Mouse (Mus musculus) heart, postnatal 0 days (tissue): ENCODE measurements around the gene Plpp3. TPM values are rescaled to one million over a fixed set of nuclear protein-coding genes. Genes with fewer than 3 reads are reported as not detected.

Source experiments
- ATAC-seq: fragments of 200-750 bp; cut with Nextera tagmentation; 2 replicates; pipeline ENCODE4 v1.8.0; 2017; ENCODE audit warnings: low read depth, moderate number of reproducible peaks, moderate library complexity; ENCODE audit not compliant: insufficient read depth
- DNase-seq: peaks from one replicate; pipeline ENCODE4 v3.0.0-alpha.2; 2016; ENCODE audit warnings: low spot score
- H3K27ac ChIP-seq: fragments of 300-500 bp; sonication (generic); 2 replicates; pipeline ENCODE4 v1.5.1; 2014; ENCODE audit warnings: low read depth, mild to moderate bottlenecking
- H3K27me3 ChIP-seq: fragments of 300-500 bp; sonication (generic); 2 replicates; pipeline ENCODE4 v1.6.1; 2014; ENCODE audit warnings: low read length, mixed read lengths; ENCODE audit not compliant: control insufficient read depth, insufficient read depth
- H3K36me3 ChIP-seq: fragments of 300-500 bp; sonication (generic); replicated peaks from 2 replicates; pipeline ENCODE4 v1.6.1; 2014; ENCODE audit warnings: low read length, mixed read lengths; ENCODE audit not compliant: control insufficient read depth, insufficient read depth
- H3K4me1 ChIP-seq: fragments of 300-500 bp; sonication (generic); 2 replicates; pipeline ENCODE4 v1.6.1; 2014; ENCODE audit warnings: antibody characterized with exemption; ENCODE audit not compliant: control insufficient read depth, insufficient read depth
- H3K4me2 ChIP-seq: fragments of 300-500 bp; sonication (generic); 2 replicates; pipeline ENCODE4 v1.6.1; 2014; ENCODE audit warnings: low read depth, mild to moderate bottlenecking, low read length, moderate library complexity
- H3K4me3 ChIP-seq: fragments of 300-500 bp; sonication (generic); 2 replicates; pipeline ENCODE4 v1.5.1; 2014; ENCODE audit warnings: low read depth, low read length
- H3K9ac ChIP-seq: fragments of 300-500 bp; sonication (generic); replicated peaks from 2 replicates; pipeline ENCODE4 v1.6.1; 2014; ENCODE audit warnings: low read depth, low read length, mixed read lengths
- H3K9me3 ChIP-seq: fragments of 300-500 bp; sonication (generic); replicated peaks from 2 replicates; pipeline ENCODE4 v1.6.1; 2016; ENCODE audit warnings: low read length; ENCODE audit not compliant: control insufficient read depth
- CTCF ChIP-seq: IDR thresholded peaks from 2 replicates; pipeline ENCODE4 v1.5.1; 2016; ENCODE audit warnings: antibody characterized with exemption, control low read depth, low read depth
- EP300 ChIP-seq: IDR thresholded peaks from 2 replicates; pipeline ENCODE4 v1.6.1; 2016; ENCODE audit warnings: antibody characterized with exemption, low read depth
- WGBS: fragments of 180-500 bp; shearing (Covaris S2); extraction: QIAGEN DNeasy Blood & Tissue Kit; methylation state at CpG from one replicate; pipeline ENCODE4 v1.1.7; 2014; 5-methylcytosine and 5-hydroxymethylcytosine counted together
- polyA plus RNA-seq: library from polyadenylated mRNA; unstranded; fragments of >200 nt; fragmentation: Nextera tagmentation; extraction: Ambion mirVana; gene quantifications from 2 replicates; pipeline ENCODE4 v1.2.1, GENCODE M21; 2015
- total RNA-seq: library from RNA; depleted of rRNA; stranded (reverse); fragments of >200 nt; gene quantifications from 2 replicates; pipeline ENCODE4 v1.2.3, GENCODE M21; 2014; ENCODE audit warnings: low replicate concordance

Gene Plpp3
- total and polyA plus RNA-seq, 2 experiments from 2014 or later = 56.4 to 57.0 TPM

- Histone ChIP-seq H3K27me3 (no peaks in the 10 kb centered on the region), H3K9me3 (no peaks in the 10 kb centered on the region), H3K4me3 (no peak overlapping the region), H3K36me3 (0 out of 2 replicates have a peak, but pooled peaks cover 5% of the 10 kb centered on the region), H3K4me1 (peaks cover 24% of the 10 kb centered on the region), H3K27ac (no peak overlapping the region), H3K9ac (no peak overlapping the region), H3K4me2 (no peak overlapping the region)
- WGBS = 78% methylated on average over 5 of the region's 5 CpGs
- no peak for ATAC-seq
- no peak for TF ChIP-seq CTCF
- TF ChIP-seq EP300 = no peak
- DNase-seq = no peak
These were observed 25.1 kb downstream of the Plpp3 start for GRCm38 (mm10) chr4:105182249-105182648.

GRCm38 (mm10) chr4:105184490-105184889, 27.3 kb downstream of the Plpp3 start:
- Histone ChIP-seq H3K27ac (no peak overlapping the region), H3K4me1 (peaks cover 25% of the 10 kb centered on the region), H3K9me3 (no peaks in the 10 kb centered on the region), H3K4me2 (no peak overlapping the region), H3K27me3 (no peaks in the 10 kb centered on the region), H3K9ac (no peak overlapping the region), H3K36me3 (0 out of 2 replicates have a peak, but pooled peaks cover 5% of the 10 kb centered on the region), H3K4me3 (no peak overlapping the region)
- TF ChIP-seq EP300 = no peak
- no peak for TF ChIP-seq CTCF
- ATAC-seq (no peak), DNase-seq (no peak)
- WGBS = 66% methylated on average over 4 of the region's 4 CpGs

GRCm38 (mm10) chr4:105184924-105185323, 27.8 kb downstream of the Plpp3 start:
- H3K27ac ChIP-seq = no peak overlapping the region
- no peak overlapping the region for H3K4me2 ChIP-seq
- H3K27me3 ChIP-seq = no peaks in the 10 kb centered on the region
- no peak for ATAC-seq
- WGBS = 76% methylated on average over 6 of the region's 6 CpGs
- TF ChIP-seq CTCF (no peak), EP300 (no peak)
- no peak for DNase-seq
- 0 out of 2 replicates have a peak, but pooled peaks cover 5% of the 10 kb centered on the region for H3K36me3 ChIP-seq
- H3K9ac ChIP-seq = no peak overlapping the region
- H3K9me3 ChIP-seq = no peaks in the 10 kb centered on the region
- H3K4me3 ChIP-seq = no peak overlapping the region
- peaks cover 20% of the 10 kb centered on the region for H3K4me1 ChIP-seq

- H3K9me3 ChIP-seq = no peaks in the 10 kb centered on the region
- TF ChIP-seq CTCF (no peak), EP300 (no peak)
- H3K4me1 ChIP-seq = peaks cover 15% of the 10 kb centered on the region; the same call in 1 of the 2 replicates
- DNase-seq (no peak), ATAC-seq (no peak)
- 0 out of 2 replicates have a peak, but pooled peaks cover 5% of the 10 kb centered on the region for H3K36me3 ChIP-seq
- 88% methylated on average over 10 of the region's 10 CpGs for WGBS
- no peak overlapping the region for H3K4me3 ChIP-seq
- H3K9ac ChIP-seq = no peak overlapping the region
- H3K27me3 ChIP-seq = no peaks in the 10 kb centered on the region
- H3K27ac ChIP-seq = no peak overlapping the region
- H3K4me2 ChIP-seq = no peak overlapping the region
These were observed 29.5 kb downstream of the Plpp3 start for GRCm38 (mm10) chr4:105186654-105187053.

- 0 out of 2 replicates have a peak, but pooled peaks cover 5% of the 10 kb centered on the region for H3K36me3 ChIP-seq
- H3K4me2 ChIP-seq = no peak overlapping the region
- H3K4me1 ChIP-seq = peaks cover 19% of the 10 kb centered on the region; the same call in 1 of the 2 replicates
- DNase-seq (no peak), ATAC-seq (no peak)
- H3K27me3 ChIP-seq = no peaks in the 10 kb centered on the region
- H3K27ac ChIP-seq = no peak overlapping the region
- no peak overlapping the region for H3K9ac ChIP-seq
- TF ChIP-seq CTCF (no peak), EP300 (no peak)
- H3K9me3 ChIP-seq = no peaks in the 10 kb centered on the region
- WGBS = 70% methylated on average over 7 of the region's 7 CpGs
- H3K4me3 ChIP-seq = no peak overlapping the region
These were observed 30.7 kb downstream of the Plpp3 start for GRCm38 (mm10) chr4:105187873-105188272.

GRCm38 (mm10) chr4:105188801-105189200, 31.7 kb downstream of the Plpp3 start:
- DNase-seq = no peak
- Histone ChIP-seq H3K27me3 (no peaks in the 10 kb centered on the region), H3K9me3 (no peaks in the 10 kb centered on the region), H3K4me2 (no peak overlapping the region), H3K27ac (no peak overlapping the region), H3K9ac (no peak overlapping the region), H3K4me3 (no peak overlapping the region), H3K4me1 (peaks cover 19% of the 10 kb centered on the region; the same call in 1 of the 2 replicates), H3K36me3 (no peaks in the 10 kb centered on the region)
- TF ChIP-seq EP300 = no peak
- no peak for ATAC-seq
- WGBS = 77% methylated on average over 7 of the region's 7 CpGs
